Mouse (Mus musculus): ENCODE measurements around the gene Sgip1. TPM values are rescaled to one million over a fixed set of nuclear protein-coding genes. Genes with fewer than 3 reads are reported as not detected.

The Sgip1 gene
- total and polyA plus RNA-seq, 3 experiments: 0.92 to 5.6 TPM; not detected in 1

- no peaks in the 10 kb centered on the region for H3K36me3 ChIP-seq (ENCODE audit: control insufficient read depth in 1 of 2, insufficient read depth in 2 of 2, low read length in 2 of 2)
- no peaks in the 10 kb centered on the region for H3K9me3 ChIP-seq (replicated peaks; ENCODE audit: insufficient read depth, low read length)
- no peaks in the 10 kb centered on the region; a peak in 1 of 4 replicates for H3K27me3 ChIP-seq (ENCODE audit: control insufficient read depth in 1 of 2, insufficient read depth in 2 of 2, low read length in 2 of 2)
- no peak overlapping the region for H3K27ac ChIP-seq (ENCODE audit: control insufficient read depth, low read depth, low read length)
- no peaks in the 10 kb centered on the region for H3K79me2 ChIP-seq (ENCODE audit: control insufficient read depth, insufficient read depth, low read length, poor library complexity)
- H3K9ac ChIP-seq (ENCODE audit: control insufficient read depth, low read depth, low read length, poor library complexity, severe bottlenecking): no peak overlapping the region
- no peak for DNase-seq (ENCODE audit: low read depth, low spot score)
- H3K4me1 ChIP-seq (ENCODE audit: control insufficient read depth in 1 of 2, insufficient read depth in 2 of 2, low read length in 2 of 2): no peaks in the 10 kb centered on the region
- H3K4me3 ChIP-seq (ENCODE audit: control insufficient read depth in 1 of 2, insufficient read depth in 1 of 2, low read depth in 2 of 2, low read length in 2 of 2): no peak overlapping the region
- no peak for TF ChIP-seq SIN3A (IDR thresholded peaks at IDR 0.05; ENCODE audit: low read length)
- no peak for TF ChIP-seq KAT2A (conservative IDR thresholded peaks at IDR 0.05; ENCODE audit: low read depth, low read length)
- TF ChIP-seq JUND (IDR thresholded peaks at IDR 0.05; ENCODE audit: low read depth, low read length): no peak
- no peak for TF ChIP-seq POLR2AphosphoS5 (IDR thresholded peaks at IDR 0.05; ENCODE audit: borderline replicate concordance, low read depth, low read length)
- TF ChIP-seq MYB (IDR thresholded peaks at IDR 0.05; ENCODE audit: low read depth, low read length): no peak
- TF ChIP-seq POLR2A (IDR thresholded peaks at IDR 0.05; ENCODE audit: control insufficient read depth in 1 of 2, insufficient read depth in 1 of 2, low read depth in 1 of 2, low read length in 2 of 2, poor library complexity in 1 of 2): no peak
These were observed 211.4 kb downstream of the Sgip1 start for GRCm38 (mm10) chr4:102952476-102952875.

- TF ChIP-seq MAZ (IDR thresholded peaks at IDR 0.05; ENCODE audit: low read depth, low read length) (no peak), KAT2A (conservative IDR thresholded peaks at IDR 0.05; ENCODE audit: low read depth, low read length) (no peak), ELF1 (IDR thresholded peaks at IDR 0.05; ENCODE audit: low read depth, low read length) (no peak), CTCF (IDR thresholded peaks at IDR 0.05 in 2 of 3, conservative IDR thresholded peaks at IDR 0.05 in 1 of 3; ENCODE audit: control insufficient read depth in 1 of 3, insufficient read depth in 1 of 3, low read depth in 2 of 3, low read length in 3 of 3, poor library complexity in 1 of 3, severe bottlenecking in 1 of 3) (no peak), TAL1 (IDR thresholded peaks at IDR 0.05; ENCODE audit: low read length) (no peak), UBTF (IDR thresholded peaks at IDR 0.05; ENCODE audit: borderline replicate concordance, insufficient read depth, low read depth, low read length) (no peak), E2F4 (IDR thresholded peaks at IDR 0.05; ENCODE audit: borderline replicate concordance, low read depth, low read length) (no peak), GATA1 (IDR thresholded peaks at IDR 0.05; ENCODE audit: low read depth, low read length) (no peak), TBP (IDR thresholded peaks at IDR 0.05; ENCODE audit: low read depth, low read length) (no peak)
- no peaks in the 10 kb centered on the region for H3K9me3 ChIP-seq (replicated peaks; ENCODE audit: insufficient read depth, low read length)
- no peak for DNase-seq (ENCODE audit: low read depth, low spot score)
These were observed 214.3 kb downstream of the Sgip1 start for GRCm38 (mm10) chr4:102955294-102955956.

GRCm38 (mm10) chr4:102959409-102959808 is 218.3 kb downstream of the Sgip1 start:
- Histone ChIP-seq H3K4me1 (ENCODE audit: control insufficient read depth in 1 of 2, insufficient read depth in 2 of 2, low read length in 2 of 2) (no peaks in the 10 kb centered on the region; a peak in 1 of 4 replicates), H3K27ac (ENCODE audit: control insufficient read depth, low read depth, low read length) (no peak overlapping the region), H3K27me3 (ENCODE audit: control insufficient read depth in 1 of 2, insufficient read depth in 2 of 2, low read length in 2 of 2) (no peaks in the 10 kb centered on the region; a peak in 1 of 4 replicates), H3K9ac (ENCODE audit: control insufficient read depth, low read depth, low read length, poor library complexity, severe bottlenecking) (no peak overlapping the region), H3K79me2 (ENCODE audit: control insufficient read depth, insufficient read depth, low read length, poor library complexity) (no peaks in the 10 kb centered on the region), H3K36me3 (ENCODE audit: control insufficient read depth in 1 of 2, insufficient read depth in 2 of 2, low read length in 2 of 2) (no peaks in the 10 kb centered on the region), H3K4me3 (ENCODE audit: control insufficient read depth in 1 of 2, insufficient read depth in 1 of 2, low read depth in 2 of 2, low read length in 2 of 2) (no peak overlapping the region), H3K9me3 (replicated peaks; ENCODE audit: insufficient read depth, low read length) (no peaks in the 10 kb centered on the region)
- TF ChIP-seq NRF1 (IDR thresholded peaks at IDR 0.05; ENCODE audit: insufficient read depth, low read depth, low read length, poor library complexity, severe bottlenecking) (no peak), CTCF (IDR thresholded peaks at IDR 0.05 in 2 of 3, conservative IDR thresholded peaks at IDR 0.05 in 1 of 3; ENCODE audit: control insufficient read depth in 1 of 3, insufficient read depth in 1 of 3, low read depth in 2 of 3, low read length in 3 of 3, poor library complexity in 1 of 3, severe bottlenecking in 1 of 3) (no peak), POLR2AphosphoS5 (IDR thresholded peaks at IDR 0.05; ENCODE audit: borderline replicate concordance, low read depth, low read length) (no peak), BHLHE40 (IDR thresholded peaks at IDR 0.05; ENCODE audit: borderline replicate concordance, low read depth, low read length) (no peak), SIN3A (IDR thresholded peaks at IDR 0.05; ENCODE audit: low read length) (no peak), RCOR1 (IDR thresholded peaks at IDR 0.05; ENCODE audit: low read depth, low read length) (no peak), MAX (IDR thresholded peaks at IDR 0.05; ENCODE audit: low read length) (no peak), TCF12 (IDR thresholded peaks at IDR 0.05; ENCODE audit: low read depth, low read length) (no peak), USF1 (IDR thresholded peaks at IDR 0.05; ENCODE audit: low read depth, low read length) (no peak), CHD1 (IDR thresholded peaks at IDR 0.05; ENCODE audit: low read depth, low read length) (no peak), E2F4 (IDR thresholded peaks at IDR 0.05; ENCODE audit: borderline replicate concordance, low read depth, low read length) (no peak)
- no peak for DNase-seq (ENCODE audit: low read depth, low spot score)

More at GRCm38 (mm10) chr4:102955294-102955956, 214.3 kb downstream of the Sgip1 start:
- no peaks in the 10 kb centered on the region for H3K4me1 ChIP-seq (ENCODE audit: control insufficient read depth in 1 of 2, insufficient read depth in 2 of 2, low read length in 2 of 2)
- no peaks in the 10 kb centered on the region; a peak in 1 of 4 replicates for H3K27me3 ChIP-seq (ENCODE audit: control insufficient read depth in 1 of 2, insufficient read depth in 2 of 2, low read length in 2 of 2)
- no peak overlapping the region for H3K9ac ChIP-seq (ENCODE audit: control insufficient read depth, low read depth, low read length, poor library complexity, severe bottlenecking)
- no peaks in the 10 kb centered on the region for H3K36me3 ChIP-seq (ENCODE audit: control insufficient read depth in 1 of 2, insufficient read depth in 2 of 2, low read length in 2 of 2)
- no peak overlapping the region for H3K27ac ChIP-seq (ENCODE audit: control insufficient read depth, low read depth, low read length)
- no peaks in the 10 kb centered on the region for H3K79me2 ChIP-seq (ENCODE audit: control insufficient read depth, insufficient read depth, low read length, poor library complexity)
- no peak overlapping the region for H3K4me3 ChIP-seq (ENCODE audit: control insufficient read depth in 1 of 2, insufficient read depth in 1 of 2, low read depth in 2 of 2, low read length in 2 of 2)
